Mouse (Mus musculus): ENCODE data around the gene Nr2c2ap.

Nr2c2ap gene

GRCm38 (mm10) chr8:70160015-70160414, 28.9 kb downstream of the Nr2c2ap start:
- no peak for DNase-seq (ENCODE audit: extremely low spot score)

GRCm38 (mm10) chr8:70163316-70163715, 32.2 kb downstream of the Nr2c2ap start:
- DNase-seq (ENCODE audit: extremely low spot score), result no peak

GRCm38 (mm10) chr8:70166504-70167110, 35.5 kb downstream of the Nr2c2ap start:
- peak; percentile 86 for DNase-seq (ENCODE audit: extremely low spot score)

- no peak for DNase-seq (ENCODE audit: extremely low spot score)
Measured at GRCm38 (mm10) chr8:70170116-70170515, 39.0 kb downstream of the Nr2c2ap start.

GRCm38 (mm10) chr8:70170748-70171147, 39.6 kb downstream of the Nr2c2ap start:
- DNase-seq (ENCODE audit: extremely low spot score), result no peak

- no peak for DNase-seq (ENCODE audit: extremely low spot score)
Measured at GRCm38 (mm10) chr8:70171240-70171639, 40.1 kb downstream of the Nr2c2ap start.

- peak; percentile 90 for DNase-seq (ENCODE audit: extremely low spot score)
Measured at GRCm38 (mm10) chr8:70172043-70172681, 41.0 kb downstream of the Nr2c2ap start, which contains the start of gene Tmem161a. TSS of gene Tmem161a (plus strand) at chr8:70172356.

- DNase-seq (ENCODE audit: extremely low spot score), result no peak
Measured at GRCm38 (mm10) chr8:70173320-70173719, 42.2 kb downstream of the Nr2c2ap start.

GRCm38 (mm10) chr8:70174079-70174478, 42.9 kb downstream of the Nr2c2ap start:
- no peak for DNase-seq (ENCODE audit: extremely low spot score)

- no peak for DNase-seq (ENCODE audit: extremely low spot score)
Measured at GRCm38 (mm10) chr8:70178231-70178630, 47.1 kb downstream of the Nr2c2ap start.

- no peak for DNase-seq (ENCODE audit: extremely low spot score)
Measured at GRCm38 (mm10) chr8:70179082-70179481, 47.9 kb downstream of the Nr2c2ap start.

GRCm38 (mm10) chr8:70181212-70181902, 50.2 kb downstream of the Nr2c2ap start:
- no peak for DNase-seq (ENCODE audit: extremely low spot score)

GRCm38 (mm10) chr8:70181903-70182252, 50.7 kb downstream of the Nr2c2ap start:
- no peak for DNase-seq (ENCODE audit: extremely low spot score)

- DNase-seq (ENCODE audit: extremely low spot score), result no peak
Measured at GRCm38 (mm10) chr8:70183194-70183593, 52.1 kb downstream of the Nr2c2ap start.

Measured in embryo, embryonic 9.5 days (tissue).